Mouse (Mus musculus) MEL (cell line): ENCODE data around the gene Brd7.

ENCODE experiments used
- CTCF ChIP-seq, 3 experiments: IDR thresholded peaks in 2 of 3; conservative IDR thresholded peaks in 1 of 3; 2 replicates each; pipeline ENCODE4 v1.5.1; 2011 to 2012; ENCODE audit warnings: low read length in 3 of 3, low read depth in 2 of 3, mild to moderate bottlenecking in 2 of 3, improper control_type of control experiment in 1 of 3, inconsistent platforms in 1 of 3, mixed read lengths in 1 of 3, moderate library complexity in 1 of 3; ENCODE audit not compliant: control insufficient read depth in 1 of 3, insufficient read depth in 1 of 3, poor library complexity in 1 of 3, severe bottlenecking in 1 of 3
- EP300 ChIP-seq, 2 experiments: IDR thresholded peaks; 2 replicates each; pipeline ENCODE4 v1.6.1; 2011; ENCODE audit warnings: improper control_type of control experiment in 2 of 2, low read length in 2 of 2, low read depth in 1 of 2, mild to moderate bottlenecking in 1 of 2
- RCOR1 ChIP-seq: IDR thresholded peaks from 2 replicates; pipeline ENCODE4 v1.6.1; 2012; ENCODE audit warnings: low read depth, mild to moderate bottlenecking, inconsistent platforms, low read length, improper control_type of control experiment
- SIN3A ChIP-seq: IDR thresholded peaks from 2 replicates; pipeline ENCODE4 v1.6.1; 2012; ENCODE audit warnings: low read length, improper control_type of control experiment, inconsistent platforms

DNA sequence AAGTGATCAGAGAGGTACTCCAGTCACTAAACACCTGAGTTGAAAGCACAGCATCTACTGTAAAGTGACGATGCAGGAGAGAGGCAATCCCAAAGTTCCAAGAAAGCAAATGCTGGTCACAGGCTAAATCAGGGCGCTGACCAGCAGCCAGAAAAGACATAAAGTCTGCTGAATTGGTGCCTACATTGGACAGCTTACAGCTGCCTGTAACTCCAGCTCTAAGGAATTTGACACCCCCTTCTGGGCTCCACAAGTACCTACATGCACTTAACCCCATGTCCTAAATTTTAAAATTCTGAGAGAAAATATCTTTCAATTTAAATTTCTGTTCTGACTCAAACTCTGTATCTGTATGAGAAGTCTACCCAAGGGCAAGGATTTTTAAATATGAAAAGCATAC lies 2.0 kb downstream of the Brd7 start:
- TF ChIP-seq RCOR1 (no peak), SIN3A (no peak), CTCF (IDR thresholded peaks at IDR 0.05 in 2 of 3, conservative IDR thresholded peaks at IDR 0.05 in 1 of 3; ENCODE audit: control insufficient read depth in 1 of 3, insufficient read depth in 1 of 3, low read depth in 2 of 3, low read length in 3 of 3, poor library complexity in 1 of 3, severe bottlenecking in 1 of 3) (peak in 2 of 3 experiments; percentile 22 to 44; a peak in 4 of 6 replicates), EP300 (IDR thresholded peaks at IDR 0.05; ENCODE audit: low read depth in 1 of 2, low read length in 2 of 2) (no peak)
